Mouse (Mus musculus) myocyte (in vitro differentiated cells): ENCODE data around the gene B9d1.

Source experiments
- MAX ChIP-seq: IDR thresholded peaks from one replicate; pipeline ENCODE4 v1.6.1; 2011; ENCODE audit warnings: low read depth, mild to moderate bottlenecking, control low read depth
- POLR2A ChIP-seq: IDR thresholded peaks from one replicate; pipeline ENCODE4 v1.6.1; 2011; ENCODE audit warnings: low read depth, mild to moderate bottlenecking, control low read depth, moderate library complexity; ENCODE audit not compliant: insufficient read length
- TCF12 ChIP-seq: IDR thresholded peaks from one replicate; pipeline ENCODE4 v1.6.1; 2011; ENCODE audit warnings: mild to moderate bottlenecking, control low read depth; ENCODE audit not compliant: poor library complexity, insufficient read depth, severe bottlenecking

DNA sequence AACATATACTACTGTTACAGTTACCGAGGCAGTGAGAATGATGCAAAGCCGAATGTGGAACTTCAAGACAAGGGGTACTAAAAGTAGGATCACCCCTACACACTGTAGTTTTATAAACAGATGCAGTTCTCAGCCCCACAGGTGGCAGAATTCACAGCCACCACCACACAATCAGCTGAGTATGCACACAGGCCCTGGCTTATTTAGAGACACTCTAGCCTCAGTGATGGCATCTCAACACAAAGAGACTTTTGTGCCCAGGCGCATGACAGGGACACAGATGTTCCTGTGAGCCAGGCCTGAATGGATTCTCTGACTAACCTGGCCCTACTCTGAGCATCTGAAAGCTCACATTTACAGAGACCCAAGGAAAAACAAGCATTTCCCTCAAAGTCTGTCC, 32.4 kb downstream of the B9d1 start:
- TF ChIP-seq POLR2A (no peak), TCF12 (no peak), MAX (no peak)
